Mouse (Mus musculus): ENCODE measurements around the gene Mybphl. TPM values are rescaled to one million over a fixed set of nuclear protein-coding genes. Genes with fewer than 3 reads are reported as not detected.
A peak's percentile ranks its signal among the peaks of the same experiment; 100 is the strongest.

Gene Mybphl
- total RNA-seq, 2 experiments from 2014 or later, result not detected

DNA sequence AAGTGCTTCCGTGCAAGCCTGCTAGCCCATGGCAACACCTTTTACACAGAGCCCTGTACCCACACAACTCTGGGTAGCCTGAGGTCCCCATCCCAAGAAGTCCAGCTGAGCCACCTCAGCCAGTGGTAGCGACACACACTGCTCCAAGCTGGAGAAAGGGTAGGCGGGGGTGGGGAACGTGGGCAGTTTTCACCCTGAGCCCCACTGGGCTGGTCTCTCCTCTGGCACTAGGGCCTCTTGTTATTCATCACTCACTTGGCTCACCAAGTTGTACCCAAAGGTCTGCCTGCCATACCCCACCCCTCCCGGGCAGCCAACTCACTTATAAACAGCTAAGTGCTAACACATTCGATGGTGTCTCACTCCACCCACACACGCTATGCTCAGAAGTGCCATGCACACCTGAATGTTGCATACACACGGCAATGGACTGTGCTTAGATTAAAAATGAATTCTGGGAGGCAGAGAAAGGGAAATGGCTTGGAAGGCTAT is 43.9 kb downstream of the Mybphl start:
- no peak for ATAC-seq (ENCODE audit: poor library complexity, severe bottlenecking)

DNA sequence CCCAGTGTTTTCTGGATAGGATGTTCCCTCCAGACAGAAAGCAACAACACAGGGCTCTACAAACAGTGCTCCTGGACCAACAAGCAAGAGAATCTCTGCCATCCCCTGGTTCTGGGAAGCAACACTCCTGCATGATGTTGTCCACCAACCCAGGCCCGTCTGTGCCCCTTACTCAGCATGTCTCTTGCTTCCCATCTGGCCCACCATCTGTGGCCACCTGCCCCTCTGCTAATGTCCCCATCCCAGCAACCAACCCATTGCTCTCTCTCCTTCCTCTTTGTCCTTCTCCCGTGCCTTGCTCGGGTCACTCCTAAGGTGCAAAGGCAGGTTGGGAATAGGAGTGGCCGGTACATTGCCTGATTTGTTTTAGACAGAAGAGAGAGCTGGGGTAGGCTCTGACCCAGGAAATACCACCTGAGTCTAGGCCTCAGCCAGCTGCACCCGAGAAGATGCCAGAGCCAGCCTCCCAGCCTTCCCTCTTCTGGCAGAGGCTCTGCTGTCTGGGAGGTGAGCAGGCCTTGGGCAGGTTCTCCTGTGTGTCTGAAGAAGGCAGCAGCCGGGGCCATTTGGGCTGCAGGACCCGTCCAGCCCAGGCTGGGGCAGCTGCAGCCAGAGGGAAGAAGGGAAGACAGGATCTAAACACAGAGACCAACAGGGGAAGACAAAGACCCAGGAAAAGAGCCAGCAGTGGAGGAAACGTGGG is 45.1 kb downstream of the Mybphl start:
- ATAC-seq (ENCODE audit: poor library complexity, severe bottlenecking), result no peak

DNA sequence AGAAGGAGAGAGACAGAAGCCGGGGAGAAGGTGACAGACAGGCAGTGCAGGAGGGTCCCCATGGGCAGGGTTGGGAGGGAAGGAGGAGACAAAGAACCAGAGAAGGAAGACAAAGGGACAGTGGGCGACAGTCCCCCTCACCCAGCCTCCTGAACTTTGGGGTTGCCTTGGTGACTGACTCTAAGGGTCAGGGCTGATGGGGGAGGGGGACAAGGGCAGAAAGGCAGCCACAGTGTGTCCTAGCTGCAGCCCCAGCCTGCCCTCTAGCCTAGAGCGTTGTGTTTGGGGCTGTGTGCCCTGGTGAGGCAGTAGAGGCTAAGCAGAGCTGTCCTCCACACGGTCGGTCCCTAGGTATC is 45.6 kb downstream of the Mybphl start:
- no peak for ATAC-seq (ENCODE audit: poor library complexity, severe bottlenecking)

DNA sequence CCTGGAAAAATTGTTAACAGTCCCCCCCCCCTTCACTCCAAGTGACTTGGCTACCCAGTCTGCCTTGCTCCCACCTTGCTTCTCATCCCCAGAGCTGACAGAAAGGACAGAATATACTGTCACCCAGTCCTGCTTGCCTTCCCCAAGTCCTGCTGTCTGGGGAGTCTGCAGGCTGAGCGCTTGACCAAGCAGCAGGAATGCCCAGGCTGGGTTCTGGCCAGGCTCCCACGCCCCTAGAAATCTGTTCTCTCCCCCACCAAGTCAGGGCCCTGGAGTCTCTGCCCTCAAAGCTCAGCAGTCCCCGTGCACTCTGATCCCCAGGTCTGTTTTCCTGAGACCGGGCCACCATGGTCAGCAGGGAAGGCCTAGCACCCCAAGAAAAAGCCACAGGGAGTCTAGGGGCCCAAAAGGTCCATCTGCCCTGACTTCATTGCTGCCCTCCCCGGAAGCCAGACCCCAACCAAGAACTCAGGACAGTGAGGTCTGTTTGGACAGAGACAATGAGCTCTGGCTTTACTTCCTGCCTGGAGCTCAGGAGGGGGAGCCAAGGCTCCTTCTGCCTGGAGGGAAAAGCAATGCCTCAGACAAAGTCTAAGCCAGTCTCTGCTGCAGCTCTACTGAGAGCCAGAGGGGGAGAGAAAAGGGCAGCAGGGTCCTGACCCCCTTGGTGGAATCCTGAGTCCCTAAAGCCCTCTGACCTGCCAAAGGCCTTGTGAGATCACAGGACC is 46.5 kb downstream of the Mybphl start:
- ATAC-seq (ENCODE audit: poor library complexity, severe bottlenecking), result no peak

DNA sequence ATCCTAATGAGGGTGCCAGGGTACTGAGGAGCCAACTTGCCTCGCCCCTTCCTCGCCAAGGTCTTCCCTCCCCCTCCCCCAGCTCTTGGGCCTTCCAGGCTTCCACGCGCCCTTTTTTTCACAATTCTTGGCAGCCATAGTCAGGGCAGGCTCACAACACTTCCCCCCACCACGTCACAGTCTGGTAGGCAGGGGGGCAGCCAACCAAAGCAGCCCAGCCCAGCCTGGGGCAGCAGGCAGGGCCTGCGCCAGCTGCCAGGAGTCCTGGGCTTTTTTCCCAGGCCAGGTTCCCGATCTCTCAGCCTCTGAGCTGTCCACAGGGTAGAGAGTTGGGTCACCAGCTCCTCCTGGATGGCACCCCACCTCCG is 47.0 kb downstream of the Mybphl start:
- no peak for ATAC-seq (ENCODE audit: poor library complexity, severe bottlenecking)

DNA sequence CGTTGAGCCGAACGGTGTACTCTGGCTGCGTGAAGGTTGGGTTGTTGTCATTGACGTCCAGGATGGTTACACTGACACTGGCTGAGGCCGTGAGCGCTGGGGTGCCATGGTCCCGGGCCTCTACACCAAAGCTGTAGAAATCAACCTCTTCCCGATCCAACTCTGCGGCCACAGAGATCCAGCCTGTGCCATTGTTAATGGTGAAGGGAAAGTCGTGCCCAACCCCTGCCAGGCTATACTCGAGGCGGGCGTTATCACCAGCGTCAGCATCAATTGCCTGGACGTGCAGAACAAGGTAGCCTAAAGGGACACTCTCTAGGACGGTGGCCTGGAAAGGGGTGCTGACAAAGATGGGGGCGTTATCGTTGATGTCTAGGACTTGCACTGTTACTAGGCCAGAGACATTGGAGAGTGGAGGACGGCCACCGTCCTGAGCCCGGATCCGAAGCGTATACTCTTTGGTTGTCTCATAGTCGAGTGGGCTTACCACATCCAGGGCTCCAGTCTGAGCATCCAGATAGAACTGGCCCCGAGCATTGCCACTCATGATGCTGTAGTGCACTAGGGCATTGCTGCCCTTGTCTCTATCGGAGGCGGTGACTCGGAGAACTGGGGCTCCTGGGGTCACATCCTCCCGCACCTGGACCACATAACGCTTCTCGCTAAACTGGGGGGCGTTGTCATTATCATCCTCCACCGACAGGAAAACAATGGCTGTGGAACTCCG is 49.1 kb downstream of the Mybphl start:
- no peak for ATAC-seq (ENCODE audit: poor library complexity, severe bottlenecking)

DNA sequence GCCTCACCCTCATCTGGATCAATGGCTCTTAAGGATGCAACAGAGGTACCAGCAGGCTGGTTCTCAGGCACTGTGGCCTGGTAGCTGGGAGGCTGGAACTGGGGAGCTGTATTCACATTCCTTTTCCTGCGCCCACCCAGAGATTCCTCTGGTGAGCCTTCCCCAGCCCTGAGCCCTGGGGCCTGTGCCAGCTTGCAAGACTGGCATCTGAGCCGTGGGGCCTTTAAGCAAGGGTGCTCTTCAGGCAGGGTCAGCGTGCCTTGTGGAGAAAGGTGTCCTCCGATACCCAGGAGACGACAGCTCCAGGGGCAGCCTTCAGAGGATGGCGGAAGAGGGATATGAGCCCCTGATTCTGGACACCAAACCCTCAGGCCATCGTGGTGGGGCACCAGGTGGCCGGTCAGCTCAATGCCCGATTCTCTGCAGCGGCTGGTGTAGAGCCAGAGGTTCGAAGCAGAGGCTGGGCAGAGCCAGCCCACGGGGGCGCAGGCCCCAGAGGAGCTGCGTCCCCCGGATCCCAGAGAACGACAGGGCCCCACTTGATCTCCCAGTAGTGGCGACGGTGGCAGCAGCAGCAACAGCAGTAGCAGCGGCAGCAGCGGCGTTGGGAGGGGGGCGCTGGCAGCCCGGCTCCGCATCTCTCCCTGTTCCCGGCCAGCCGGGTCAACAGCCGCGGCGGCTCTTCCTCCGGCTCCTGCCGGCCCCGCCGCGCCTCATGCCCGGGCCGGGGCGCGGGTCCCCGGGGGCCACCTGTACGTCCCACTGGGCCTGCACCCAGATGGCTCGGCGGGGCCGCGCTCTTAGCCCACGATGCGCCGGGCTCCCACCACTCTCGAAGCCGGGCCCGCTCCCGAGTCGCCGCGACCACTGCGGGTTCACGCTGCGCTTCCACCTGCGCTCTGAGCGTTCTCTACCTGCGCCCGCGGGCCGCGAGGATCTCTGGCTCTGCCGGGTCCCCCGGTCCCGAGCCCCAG is 50.4 kb downstream of the Mybphl start, which contains the start of gene Celsr2:
Gene Celsr2 (minus strand): TSS at position 696 of the 974 bp plus-strand sequence.
- 0 out of 2 replicates have a peak, but pooled peaks have one; percentile 17 for ATAC-seq (ENCODE audit: poor library complexity, severe bottlenecking)

DNA sequence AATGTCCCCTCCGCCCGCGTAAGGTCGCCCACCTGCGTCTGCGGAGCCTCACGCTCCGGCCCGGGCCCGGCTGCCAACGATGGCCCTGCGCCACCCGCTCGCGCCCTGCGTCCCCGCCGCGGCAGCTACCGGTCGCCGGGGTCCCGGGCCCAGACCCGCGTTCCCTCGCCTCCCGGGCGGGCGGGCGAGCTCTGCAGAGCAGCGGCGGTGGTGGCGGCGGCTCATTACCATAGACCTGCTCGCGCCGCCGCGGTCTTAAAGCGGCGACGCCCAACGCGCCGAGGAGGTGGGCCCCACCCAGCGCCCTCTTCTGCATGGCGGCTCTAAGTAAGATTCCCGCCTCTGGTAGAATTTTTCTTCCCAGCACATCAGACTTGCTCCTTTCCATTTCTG is 51.1 kb downstream of the Mybphl start:
- ATAC-seq (ENCODE audit: poor library complexity, severe bottlenecking), result peak; percentile 90

DNA sequence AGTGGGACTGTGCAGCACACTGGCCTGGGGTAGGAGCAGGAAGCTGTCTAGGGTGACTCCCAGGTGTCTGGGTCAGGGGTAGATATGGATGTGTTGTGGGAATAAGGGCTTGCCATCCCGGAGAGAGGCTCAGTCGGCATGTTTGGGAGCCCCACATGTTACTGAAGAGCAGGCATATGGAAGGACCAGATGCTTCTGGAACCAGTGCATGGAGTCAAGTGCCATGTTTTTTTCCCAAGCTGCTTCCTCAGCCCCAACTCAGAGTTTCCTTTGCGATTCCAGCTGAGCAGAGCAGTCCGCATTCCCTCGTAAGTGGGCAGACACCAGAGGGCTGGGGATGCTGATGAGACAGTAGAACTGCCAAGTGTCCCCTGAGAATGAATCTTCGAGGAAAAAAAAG is 58.3 kb downstream of the Mybphl start:
- ATAC-seq (ENCODE audit: poor library complexity, severe bottlenecking), result no peak

DNA sequence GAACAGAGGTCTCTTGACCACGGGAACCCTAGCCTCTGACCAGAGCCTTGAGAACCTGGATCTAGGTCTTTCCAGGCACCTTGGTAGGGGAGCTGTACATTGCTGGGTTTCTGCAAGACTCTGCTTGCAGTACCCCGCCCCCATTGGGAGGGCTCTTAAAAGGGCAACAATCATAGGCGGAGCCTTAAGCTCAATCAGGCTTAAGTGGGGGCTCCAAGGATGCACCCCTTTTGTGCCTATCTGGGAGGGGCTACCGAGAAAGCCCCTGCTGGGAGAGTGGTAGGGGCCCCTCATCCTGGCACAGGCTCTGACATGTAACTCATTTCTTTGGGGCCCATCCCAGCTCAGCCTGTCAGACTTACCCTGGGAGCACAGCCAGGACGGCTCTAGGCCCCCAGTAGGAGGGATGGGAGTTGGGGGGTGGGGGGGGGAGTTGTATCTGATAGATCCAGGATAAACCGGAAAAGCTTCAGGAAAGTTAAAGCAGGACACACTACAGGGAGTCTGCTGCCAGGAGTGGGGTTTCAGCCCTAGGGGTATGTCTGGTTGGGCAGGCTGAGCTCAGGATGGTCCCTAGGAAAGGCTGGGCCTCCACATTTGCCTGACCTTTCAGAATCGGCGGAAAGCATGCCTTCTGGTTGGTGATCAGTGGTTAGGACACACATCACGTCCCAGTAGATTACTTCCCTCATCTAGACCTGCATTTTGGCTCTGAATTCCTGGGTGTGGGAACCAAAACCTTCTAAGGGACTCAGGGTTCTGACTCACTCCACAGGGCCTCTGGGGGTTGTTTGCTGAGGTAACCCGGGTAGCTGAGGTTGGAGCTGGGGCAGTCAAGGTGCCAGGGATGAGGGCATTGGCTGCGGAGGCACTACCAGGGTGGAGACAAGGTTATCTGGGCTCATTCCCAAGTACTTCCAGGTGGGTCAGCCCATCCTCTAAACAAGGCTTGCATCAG is 59.4 kb downstream of the Mybphl start:
- no peak for ATAC-seq (ENCODE audit: poor library complexity, severe bottlenecking)

DNA sequence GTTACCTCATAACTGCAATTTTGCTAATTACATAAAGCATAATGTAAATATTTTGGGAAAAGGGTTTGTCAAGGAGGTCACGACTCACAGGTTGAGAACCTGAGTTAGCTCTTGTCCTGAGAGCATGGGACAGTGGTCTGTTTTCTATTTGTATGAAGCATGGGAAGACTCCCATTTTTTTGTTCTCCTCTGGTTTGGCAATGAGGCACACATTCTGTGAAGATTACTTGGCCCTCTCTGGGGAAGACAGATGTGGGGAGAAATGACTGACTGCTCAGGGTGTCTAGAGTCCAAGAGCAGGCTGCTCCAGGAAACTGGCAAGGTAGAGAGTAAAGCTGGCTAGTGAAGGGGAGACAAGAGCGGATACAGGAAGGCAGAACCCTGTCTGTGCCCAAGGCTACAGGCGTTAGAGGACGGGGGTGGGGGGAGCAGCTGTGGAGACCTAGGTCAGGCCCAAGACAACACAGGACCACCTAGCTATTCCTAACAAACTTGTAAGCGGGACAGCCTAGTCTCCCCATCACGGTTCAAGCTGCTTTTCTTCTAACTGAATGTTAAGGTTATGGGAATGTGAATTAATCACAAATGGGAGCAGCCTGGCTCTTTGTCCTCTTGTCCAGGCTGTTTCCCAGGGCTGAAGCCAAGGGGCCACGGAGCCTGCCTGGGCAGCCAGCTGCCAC is 60.4 kb downstream of the Mybphl start:
- ATAC-seq (ENCODE audit: poor library complexity, severe bottlenecking), result no peak

DNA sequence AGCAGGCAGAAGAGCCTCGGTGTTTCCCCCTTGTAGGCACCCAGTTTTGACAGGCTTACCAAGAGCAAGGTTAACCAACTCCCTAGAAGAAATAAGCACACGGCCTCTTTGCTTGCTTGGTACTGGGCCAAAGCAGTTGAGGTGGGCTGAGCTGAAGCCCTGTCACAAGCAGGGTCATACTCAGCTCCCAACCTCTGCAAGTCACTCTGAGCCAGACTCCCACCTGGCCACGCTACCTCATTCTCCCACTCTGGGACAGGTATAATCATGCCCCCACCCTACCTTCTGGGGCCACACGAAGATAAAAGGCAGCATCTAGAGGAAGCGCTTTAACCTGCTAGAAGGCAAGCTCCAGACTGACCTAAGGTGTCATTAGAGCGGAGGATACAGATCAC is 60.9 kb downstream of the Mybphl start:
- ATAC-seq (ENCODE audit: poor library complexity, severe bottlenecking), result no peak

Other genes starting within 250 kb of the Mybphl start
- gene Gnai3, start 218.8 kb upstream of the Mybphl start, total RNA-seq (2015), result 136 and 146 TPM in 2 replicates
- gene Gnai3, start 218.8 kb upstream of the Mybphl start, total RNA-seq (2017), result 154 and 160 TPM in 2 replicates
- not detected in 2 replicates for gene Gpr61, start 210.0 kb upstream of the Mybphl start, total RNA-seq (2015)
- gene Gpr61, start 210.0 kb upstream of the Mybphl start, total RNA-seq (2017), result not detected in 2 replicates
- 1.4 and 3.3 TPM in 2 replicates for gene Amigo1, start 178.6 kb upstream of the Mybphl start, total RNA-seq (2015)
- 1.4 and 2.2 TPM in 2 replicates for gene Amigo1, start 178.6 kb upstream of the Mybphl start, total RNA-seq (2017)
- 4.9 and 6.7 TPM in 2 replicates for gene Cyb561d1, start 163.7 kb upstream of the Mybphl start, total RNA-seq (2015)
- gene Cyb561d1, start 163.7 kb upstream of the Mybphl start, total RNA-seq (2017), result 10.3 and 12.0 TPM in 2 replicates
- 3.1 and 4.7 TPM in 2 replicates for gene Atxn7l2, start 154.0 kb upstream of the Mybphl start, total RNA-seq (2015)
- gene Atxn7l2, start 154.0 kb upstream of the Mybphl start, total RNA-seq (2017), result 1.5 and 2.0 TPM in 2 replicates
- gene Sypl2, start 138.3 kb upstream of the Mybphl start, total RNA-seq (2015), result not detected in 2 replicates
- gene Sypl2, start 138.3 kb upstream of the Mybphl start, total RNA-seq (2017), result not detected in 2 replicates
- 160 and 172 TPM in 2 replicates for gene Psma5, start 108.0 kb upstream of the Mybphl start, total RNA-seq (2015)
- 146 and 158 TPM in 2 replicates for gene Psma5, start 108.0 kb upstream of the Mybphl start, total RNA-seq (2017)
- 80.7 and 83.8 TPM in 2 replicates for gene Sort1, start 80.8 kb upstream of the Mybphl start, total RNA-seq (2015)
- gene Sort1, start 80.8 kb upstream of the Mybphl start, total RNA-seq (2017), result 76.4 and 87.8 TPM in 2 replicates
- gene Psrc1, start 18.9 kb downstream of the Mybphl start, total RNA-seq (2015), result 11.9 and 12.2 TPM in 2 replicates
- gene Psrc1, start 18.9 kb downstream of the Mybphl start, total RNA-seq (2017), result 12.8 and 15.4 TPM in 2 replicates
- gene Celsr2, start 50.6 kb downstream of the Mybphl start, total RNA-seq (2015), result 0.75 and 0.94 TPM in 2 replicates
- gene Celsr2, start 50.6 kb downstream of the Mybphl start, total RNA-seq (2017), result 0.22 and 0.81 TPM in 2 replicates
- gene Sars, start 80.3 kb downstream of the Mybphl start, total RNA-seq (2015), result 19.2 and 19.9 TPM in 2 replicates
- gene Sars, start 80.3 kb downstream of the Mybphl start, total RNA-seq (2017), result 241 and 283 TPM in 2 replicates
- not detected in 2 replicates for gene 1700013F07Rik, start 169.2 kb downstream of the Mybphl start, total RNA-seq (2015)
- gene 1700013F07Rik, start 169.2 kb downstream of the Mybphl start, total RNA-seq (2017), result not detected in 2 replicates
- not detected in 2 replicates for gene 5330417C22Rik, start 171.6 kb downstream of the Mybphl start, total RNA-seq (2015)
- 0.04 TPM in 1 of 2 replicates, not detected in the other for gene 5330417C22Rik, start 171.6 kb downstream of the Mybphl start, total RNA-seq (2017)
- gene Tmem167b, start 197.6 kb downstream of the Mybphl start, total RNA-seq (2015), result 16.5 and 18.2 TPM in 2 replicates
- 45.9 and 46.3 TPM in 2 replicates for gene Tmem167b, start 197.6 kb downstream of the Mybphl start, total RNA-seq (2017)
- 32.1 and 32.6 TPM in 2 replicates for gene Taf13, start 206.8 kb downstream of the Mybphl start, total RNA-seq (2015)
- gene Taf13, start 206.8 kb downstream of the Mybphl start, total RNA-seq (2017), result 36.8 and 37.7 TPM in 2 replicates
- gene Wdr47, start 226.4 kb downstream of the Mybphl start, total RNA-seq (2015), result 3.3 and 4.4 TPM in 2 replicates
- gene Wdr47, start 226.4 kb downstream of the Mybphl start, total RNA-seq (2017), result 8.1 and 8.7 TPM in 2 replicates